Mouse (Mus musculus) CH12.LX (cell line): ENCODE measurements around the gene Riox1. TPM values are rescaled to one million over a fixed set of nuclear protein-coding genes. Genes with fewer than 3 reads are reported as not detected.
"Not testable (repeated sequence)": the region's sequence is repeated elsewhere in the genome, so short reads cannot be mapped to it uniquely, and the experiment has no call there.

Experiments
- DNase-seq: peaks from one replicate; pipeline ENCODE4 v3.0.0-alpha.2; 2013; ENCODE audit errors: extremely low read depth
- H3K27ac ChIP-seq: 2 replicates; pipeline ENCODE4 v1.5.1; 2012; ENCODE audit warnings: low read depth, mild to moderate bottlenecking, control low read depth, moderate library complexity; ENCODE audit not compliant: insufficient read depth
- H3K27me3 ChIP-seq: replicated peaks from 2 replicates; pipeline ENCODE3; 2012; ENCODE audit warnings: inconsistent platforms
- H3K36me3 ChIP-seq, 2 experiments: replicated peaks in 1 of 2; 2 replicates each; pipeline versions ENCODE3 to v1.6.1; 2012; ENCODE audit warnings: inconsistent platforms in 1 of 2, low read length in 1 of 2, mild to moderate bottlenecking in 1 of 2, mixed read lengths in 1 of 2, moderate library complexity in 1 of 2; ENCODE audit not compliant: control insufficient read depth in 1 of 2, insufficient read depth in 1 of 2
- H3K4me1 ChIP-seq, 2 experiments: 2 replicates each; pipeline ENCODE4 v1.6.1; 2012; ENCODE audit warnings: inconsistent platforms in 1 of 2, moderate library complexity in 1 of 2; ENCODE audit not compliant: insufficient read depth in 2 of 2, control insufficient read depth in 1 of 2
- H3K4me2 ChIP-seq: 2 replicates; pipeline ENCODE4 v1.6.1; 2012; ENCODE audit warnings: low read depth, mild to moderate bottlenecking, control low read depth; ENCODE audit not compliant: poor library complexity, insufficient read depth, severe bottlenecking
- H3K4me3 ChIP-seq, 3 experiments: fragments of 150-350 bp in 1 of 3; sonication (generic) in 1 of 3; replicated peaks in 1 of 3; 2 replicates each; pipeline versions ENCODE3 to v1.5.1; 2011 to 2012; ENCODE audit warnings: low read depth in 2 of 3, low read length in 2 of 3, mild to moderate bottlenecking in 2 of 3, moderate library complexity in 2 of 3, control low read depth in 1 of 3, improper control_type of control experiment in 1 of 3, inconsistent platforms in 1 of 3, mixed read lengths in 1 of 3; ENCODE audit not compliant: poor library complexity in 1 of 3
- H3K79me2 ChIP-seq: replicated peaks from 2 replicates; pipeline ENCODE4 v1.6.1; 2012; ENCODE audit warnings: mild to moderate bottlenecking, moderate library complexity; ENCODE audit not compliant: control insufficient read depth, poor library complexity, insufficient read depth, severe bottlenecking; ENCODE audit errors: extremely low read depth
- H3K9ac ChIP-seq: 2 replicates; pipeline ENCODE4 v1.6.1; 2012; ENCODE audit warnings: low read depth, mild to moderate bottlenecking, control low read depth, moderate library complexity; ENCODE audit not compliant: insufficient read depth
- H3K9me3 ChIP-seq: replicated peaks from 2 replicates; pipeline ENCODE3; 2012; ENCODE audit warnings: low read length, inconsistent platforms, mixed read lengths
- ELF1 ChIP-seq: IDR thresholded peaks from 2 replicates; pipeline ENCODE4 v1.6.1; 2014; ENCODE audit warnings: low read depth, mild to moderate bottlenecking, inconsistent platforms, low read length, improper control_type of control experiment
- EP300 ChIP-seq: IDR thresholded peaks from 2 replicates; pipeline ENCODE4 v1.6.1; 2011; ENCODE audit warnings: low read length, improper control_type of control experiment
- GABPA ChIP-seq: IDR thresholded peaks from 2 replicates; pipeline ENCODE4 v1.6.1; 2012; ENCODE audit warnings: low read depth, low read length, improper control_type of control experiment, inconsistent platforms; ENCODE audit not compliant: insufficient replicate concordance
- HCFC1 ChIP-seq: IDR thresholded peaks from 2 replicates; pipeline ENCODE4 v1.6.1; 2012; ENCODE audit warnings: low read depth, mild to moderate bottlenecking, inconsistent platforms, low read length, improper control_type of control experiment
- IRF4 ChIP-seq: IDR thresholded peaks from 2 replicates; pipeline ENCODE4 v1.6.1; 2014; ENCODE audit warnings: low read depth, mild to moderate bottlenecking, inconsistent platforms, low read length, improper control_type of control experiment
- JUND ChIP-seq: conservative IDR thresholded peaks from 2 replicates; pipeline ENCODE4 v1.6.1; 2011; ENCODE audit warnings: low read depth, low read length, improper control_type of control experiment
- MAFK ChIP-seq: IDR thresholded peaks from 2 replicates; pipeline ENCODE4 v1.6.1; 2011; ENCODE audit warnings: low read length, improper control_type of control experiment; ENCODE audit not compliant: insufficient replicate concordance
- MEF2A ChIP-seq: IDR thresholded peaks from 2 replicates; pipeline ENCODE4 v1.6.1; 2014; ENCODE audit warnings: low read depth, mild to moderate bottlenecking, inconsistent platforms, low read length, improper control_type of control experiment, borderline replicate concordance
- MXI1 ChIP-seq: IDR thresholded peaks from 2 replicates; pipeline ENCODE4 v1.6.1; 2011; ENCODE audit warnings: mild to moderate bottlenecking, low read depth, low read length, improper control_type of control experiment
- MYC ChIP-seq: IDR thresholded peaks from 2 replicates; pipeline ENCODE4 v1.6.1; 2011; ENCODE audit warnings: low read depth, mild to moderate bottlenecking, improper control_type of control experiment, low read length
- NELFE ChIP-seq: IDR thresholded peaks from 2 replicates; pipeline ENCODE4 v1.6.1; 2011; ENCODE audit warnings: low read depth, low read length, improper control_type of control experiment
- POLR2A ChIP-seq: IDR thresholded peaks from 2 replicates; pipeline ENCODE4 v1.6.1; 2011; ENCODE audit warnings: low read depth, mild to moderate bottlenecking, improper control_type of control experiment, low read length
- POLR2AphosphoS2 ChIP-seq: IDR thresholded peaks from 2 replicates; pipeline ENCODE4 v1.6.1; 2011; ENCODE audit warnings: low read depth, low read length, improper control_type of control experiment
- RAD21 ChIP-seq: IDR thresholded peaks from 2 replicates; pipeline ENCODE4 v1.6.1; 2011; ENCODE audit warnings: low read depth, mild to moderate bottlenecking, low read length, improper control_type of control experiment, moderate library complexity
- RCOR1 ChIP-seq: conservative IDR thresholded peaks from 2 replicates; pipeline ENCODE4 v1.6.1; 2012; ENCODE audit warnings: low read depth, mild to moderate bottlenecking, inconsistent platforms, low read length, improper control_type of control experiment
- SIN3A ChIP-seq: IDR thresholded peaks from 2 replicates; pipeline ENCODE4 v1.6.1; 2012; ENCODE audit warnings: low read length, improper control_type of control experiment, inconsistent platforms
- USF1 ChIP-seq: IDR thresholded peaks from 2 replicates; pipeline ENCODE4 v1.6.1; 2014; ENCODE audit warnings: low read depth, mild to moderate bottlenecking, inconsistent platforms, low read length, improper control_type of control experiment
- USF2 ChIP-seq: conservative IDR thresholded peaks from 2 replicates; pipeline ENCODE4 v1.6.1; 2011; ENCODE audit warnings: low read depth, low read length, improper control_type of control experiment
- ZMIZ1 ChIP-seq: IDR thresholded peaks from 2 replicates; pipeline ENCODE4 v1.6.1; 2012; ENCODE audit warnings: low read depth, mild to moderate bottlenecking, inconsistent platforms, low read length, improper control_type of control experiment
- dilution Hi-C: fragments of 300-500 bp; cut with MboI; formaldehyde crosslinking; loops from 2 replicates; pipeline ENCODE4 v1.14.3; 2020; ENCODE audit warnings: low sequenced_read_pairs; ENCODE audit not compliant: extremely low pct_unique_long_range_greater_than_20kb, extremely low pct_ligation_motif_present
- in situ Hi-C: fragments of 300-500 bp; cut with MboI; formaldehyde crosslinking; loops from 3 replicates; pipeline ENCODE4 v1.14.3; 2019; ENCODE audit warnings: low sequenced_read_pairs, low pct_ligation_motif_present, low pct_unique_long_range_greater_than_20kb, mixed read lengths
- polyA plus RNA-seq: library from polyadenylated mRNA; unstranded; fragments of >175 nt; gene quantifications from 2 replicates; pipeline ENCODE4 v1.2.1, GENCODE M21; 2012; ENCODE audit warnings: low read depth; ENCODE audit not compliant: insufficient read length
- total RNA-seq, 2 experiments: library from RNA; depleted of rRNA; stranded (reverse); fragments of 300-350 nt in 1 of 2; fragments of >200 nt in 1 of 2; gene quantifications; 2 replicates each; pipeline ENCODE4 v1.2.3; 2012 to 2014

Gene Riox1
- total and polyA plus RNA-seq, 3 experiments, result 29.5 to 34.3 (median 31.9) TPM

DNA sequence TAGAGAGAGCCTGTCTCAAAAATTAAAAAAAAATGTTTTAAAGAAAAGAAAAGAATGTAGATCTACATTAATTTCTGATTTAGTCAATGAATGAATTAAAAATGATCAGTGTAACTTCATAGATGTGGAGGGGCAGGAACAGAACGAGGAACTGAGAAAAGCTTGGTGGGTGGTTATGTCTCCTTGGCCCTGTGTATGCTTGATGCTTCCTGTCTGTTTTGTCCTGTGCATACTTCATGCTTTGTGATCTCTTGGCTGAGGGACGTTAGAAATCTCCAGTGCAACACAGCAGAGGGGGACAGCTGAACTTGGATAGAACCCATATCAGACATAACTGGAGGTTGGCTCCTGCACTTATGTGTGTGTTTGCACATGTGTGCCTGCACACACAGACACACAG, 46.8 kb downstream of the Riox1 start:
- dilution Hi-C loops, result no loop called here
- no peaks in the 10 kb centered on the region for H3K27me3 ChIP-seq
- H3K4me1 ChIP-seq, result peaks cover 0 to 8% of the 10 kb centered on the region in 2 experiments; a peak in 2 of 4 replicates
- peaks cover 12% of the 10 kb centered on the region for H3K9me3 ChIP-seq
- no peak overlapping the region for H3K27ac ChIP-seq
- no peak overlapping the region for H3K4me2 ChIP-seq
- peak; percentile 23 for DNase-seq
- peaks cover 4 to 11% of the 10 kb centered on the region in 2 experiments for H3K36me3 ChIP-seq
- TF ChIP-seq EP300, result peak; percentile 27; the same call in 1 of the 2 replicates
- peak; percentile 48; the same call in 1 of the 2 replicates for TF ChIP-seq IRF4
- no peak for TF ChIP-seq POLR2A
- TF ChIP-seq, all 38 proteins: peak for 2
- in situ Hi-C loops, result no loop called here
- Histone ChIP-seq H3K9ac (no peak overlapping the region), H3K4me3 (no peak overlapping the region), H3K79me2 (no peaks in the 10 kb centered on the region)

DNA sequence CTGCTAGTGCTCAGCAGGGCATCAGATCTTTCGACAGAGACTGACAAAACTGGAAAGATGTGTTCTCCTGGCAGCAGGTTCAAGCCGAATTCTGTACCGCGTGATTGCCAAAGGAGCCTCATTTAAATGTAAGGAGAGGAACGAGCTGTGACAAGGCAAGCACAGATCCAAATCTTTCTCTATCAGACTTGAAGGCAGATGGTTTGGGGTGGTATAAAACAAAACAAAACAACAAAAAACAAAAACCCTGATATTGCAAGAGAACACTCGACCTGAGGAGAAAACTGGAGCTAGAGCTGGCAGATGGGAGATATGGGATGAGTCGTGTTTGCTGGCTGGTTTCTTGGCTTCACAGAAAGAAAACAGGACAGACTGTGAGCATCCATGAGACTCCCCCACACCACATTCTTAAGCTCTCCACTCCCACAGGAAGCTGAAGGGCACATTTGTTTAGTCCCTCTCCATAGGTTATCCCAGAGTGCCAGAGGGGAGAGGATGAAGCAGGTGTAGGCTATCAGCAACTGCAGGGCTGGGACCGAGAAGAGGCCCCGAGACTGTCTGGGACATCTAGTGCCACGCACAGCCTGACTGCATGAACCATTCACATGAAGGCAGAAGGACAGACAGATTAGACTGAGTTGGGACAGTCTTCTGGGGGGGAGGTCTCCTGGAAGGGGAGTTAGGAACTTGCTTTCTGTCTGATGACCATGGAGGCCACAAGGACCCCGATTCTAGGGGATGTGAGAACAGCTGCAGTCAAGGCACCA, 48.1 kb downstream of the Riox1 start:
- peaks cover under 1 to 3% of the 10 kb centered on the region in 2 experiments for H3K36me3 ChIP-seq
- H3K79me2 ChIP-seq, result no peaks in the 10 kb centered on the region
- H3K4me2 ChIP-seq, result no peak overlapping the region
- no peak overlapping the region for H3K27ac ChIP-seq
- no peak overlapping the region for H3K4me3 ChIP-seq
- DNase-seq, result no peak
- in situ Hi-C loops (no loop called here), dilution Hi-C loops (no loop called here)
- no peak overlapping the region for H3K9ac ChIP-seq
- peaks cover 0 to 9% of the 10 kb centered on the region in 2 experiments; a peak in 2 of 4 replicates for H3K4me1 ChIP-seq
- no peak for TF ChIP-seq EP300
- no peak for TF ChIP-seq GABPA
- TF ChIP-seq USF1, result no peak
- no peak for TF ChIP-seq MYC
- TF ChIP-seq MXI1, result no peak
- no peak for TF ChIP-seq POLR2AphosphoS2
- TF ChIP-seq MAFK, result no peak
- TF ChIP-seq NELFE, result no peak
- TF ChIP-seq JUND, result no peak
- no peak for TF ChIP-seq IRF4
- TF ChIP-seq RCOR1, result no peak
- no peak for TF ChIP-seq RAD21
- no peak for TF ChIP-seq ZMIZ1
- no peak for TF ChIP-seq SIN3A
- TF ChIP-seq ELF1, result no peak
- TF ChIP-seq HCFC1, result no peak
- TF ChIP-seq MEF2A, result no peak
- no peak for TF ChIP-seq USF2
- peaks cover 17% of the 10 kb centered on the region for H3K9me3 ChIP-seq
- H3K27me3 ChIP-seq, result no peaks in the 10 kb centered on the region

DNA sequence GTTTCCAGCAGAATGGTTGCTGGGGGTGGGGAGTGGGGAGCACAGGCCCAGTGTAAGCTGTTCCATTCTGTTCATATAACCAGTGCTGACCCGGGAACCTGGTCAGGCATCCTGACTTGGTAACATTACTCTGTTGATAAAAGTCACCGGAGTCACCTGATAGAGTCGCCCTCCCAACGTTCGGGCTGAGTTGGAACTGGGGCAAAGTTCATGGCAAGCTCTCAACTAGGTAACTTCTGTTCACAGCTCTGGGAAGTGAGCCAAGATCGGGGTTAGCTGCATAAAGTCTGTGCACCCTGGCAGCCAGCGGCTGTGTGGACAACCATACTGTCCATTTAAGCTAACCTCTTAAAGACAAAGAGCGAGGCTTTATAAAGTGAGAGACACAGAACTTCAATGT, 48.8 kb downstream of the Riox1 start:
- dilution Hi-C loops, H3K27me3 ChIP-seq, H3K9ac ChIP-seq, H3K4me3 ChIP-seq, H3K4me2 ChIP-seq, in situ Hi-C loops, DNase-seq, H3K27ac ChIP-seq, H3K79me2 ChIP-seq, H3K36me3 ChIP-seq: not testable (repeated sequence)
- H3K9me3 ChIP-seq, result peaks cover 17% of the 10 kb centered on the region
- H3K4me1 ChIP-seq, result peaks cover 0 to 16% of the 10 kb centered on the region in 2 experiments; a peak in 2 of 4 replicates
